Mouse (Mus musculus): ENCODE measurements around the gene Serpina3j. TPM values are rescaled to one million over a fixed set of nuclear protein-coding genes. Genes with fewer than 3 reads are reported as not detected.

Serpina3j gene
- polyA plus RNA-seq, 1 experiment = not detected

Other genes starting within 250 kb of the Serpina3j start
- 0.05 and 0.14 TPM in 2 replicates for gene Serpina5, start 213.4 kb upstream of the Serpina3j start, polyA plus RNA-seq (2012; rRNA removed)
- gene Serpina3a, start 201.8 kb upstream of the Serpina3j start, polyA plus RNA-seq (2012; rRNA removed) = not detected in 2 replicates
- 0.08 and 0.91 TPM in 2 replicates for gene Serpina3b, start 186.6 kb upstream of the Serpina3j start, polyA plus RNA-seq (2012; rRNA removed)
- 49.4 and 89.8 TPM in 2 replicates for gene Serpina3c, start 160.7 kb upstream of the Serpina3j start, polyA plus RNA-seq (2012; rRNA removed)
- gene Serpina3f, start 100.0 kb upstream of the Serpina3j start, polyA plus RNA-seq (2012; rRNA removed) = 0.27 and 0.57 TPM in 2 replicates
- gene Serpina3g, start 78.3 kb upstream of the Serpina3j start, polyA plus RNA-seq (2012; rRNA removed) = 2.4 and 3.2 TPM in 2 replicates
- gene Serpina3i, start 51.4 kb upstream of the Serpina3j start, polyA plus RNA-seq (2012; rRNA removed) = 1.1 and 1.3 TPM in 2 replicates
- 0.92 and 2.1 TPM in 2 replicates for gene Serpina3k, start 23.9 kb downstream of the Serpina3j start, polyA plus RNA-seq (2012; rRNA removed)
- gene Serpina3m, start 23.9 kb downstream of the Serpina3j start, polyA plus RNA-seq (2012; rRNA removed) = 1.5 and 3.5 TPM in 2 replicates
- gene Serpina3n, start 92.2 kb downstream of the Serpina3j start, polyA plus RNA-seq (2012; rRNA removed) = 148 and 496 TPM in 2 replicates
- gene Gsc, start 158.8 kb downstream of the Serpina3j start, polyA plus RNA-seq (2012; rRNA removed) = 0.24 and 0.25 TPM in 2 replicates